Mouse (Mus musculus) thymus, adult 2 months (tissue): ENCODE measurements around the gene Grid2ip.

Experiments
- CTCF ChIP-seq: fragments of 200-500 bp; IDR thresholded peaks from 2 replicates; pipeline ENCODE4 v1.5.1; 2012; ENCODE audit warnings: mild to moderate bottlenecking, control low read depth, low read length, moderate library complexity, borderline replicate concordance; ENCODE audit not compliant: control insufficient read depth, poor library complexity, insufficient read depth; ENCODE audit errors: extremely low read depth
- POLR2A ChIP-seq: fragments of 200-500 bp; IDR thresholded peaks from 2 replicates; pipeline ENCODE4 v1.6.1; 2012; ENCODE audit warnings: mild to moderate bottlenecking, low read length, control low read depth, moderate library complexity; ENCODE audit not compliant: control insufficient read depth, poor library complexity, insufficient read depth; ENCODE audit errors: extremely low read depth

- TF ChIP-seq POLR2A (no peak), CTCF (no peak)
Measured at GRCm38 (mm10) chr5:143346367-143346766, 10.8 kb upstream of the Grid2ip start.
